Mouse (Mus musculus) stomach, postnatal 0 days (tissue): Measurements from ENCODE around the gene Ppard. TPM values are rescaled to one million over a fixed set of nuclear protein-coding genes. Genes with fewer than 3 reads are reported as not detected.

Source experiments
- ATAC-seq: fragments of 200-750 bp; cut with Nextera tagmentation; 2 replicates; pipeline ENCODE4 v1.8.0; 2017; ENCODE audit not compliant: low FRiP score, low TSS enrichment
- DNase-seq: peaks from one replicate; pipeline ENCODE4 v3.0.0-alpha.2; 2016; ENCODE audit warnings: low spot score
- H3K27ac ChIP-seq: fragments of 300-500 bp; sonication (generic); replicated peaks from 2 replicates; pipeline ENCODE4 v1.5.1; 2014; ENCODE audit warnings: mild to moderate bottlenecking, control low read depth
- H3K27me3 ChIP-seq: fragments of 300-500 bp; sonication (generic); 2 replicates; pipeline ENCODE4 v1.6.1; 2014; ENCODE audit warnings: low read length; ENCODE audit not compliant: control insufficient read depth, insufficient read depth
- H3K36me3 ChIP-seq: fragments of 300-500 bp; sonication (generic); 2 replicates; pipeline ENCODE4 v1.6.1; 2014; ENCODE audit warnings: low read length, mixed read lengths; ENCODE audit not compliant: control insufficient read depth, insufficient read depth
- H3K4me1 ChIP-seq: fragments of 300-500 bp; sonication (generic); replicated peaks from 2 replicates; pipeline ENCODE4 v1.6.1; 2014; ENCODE audit warnings: antibody characterized with exemption; ENCODE audit not compliant: control insufficient read depth, insufficient read depth
- H3K4me2 ChIP-seq: fragments of 300-500 bp; sonication (generic); replicated peaks from 2 replicates; pipeline ENCODE4 v1.6.1; 2014; ENCODE audit warnings: low read depth, mild to moderate bottlenecking, control low read depth, moderate library complexity
- H3K4me3 ChIP-seq: fragments of 300-500 bp; sonication (generic); 2 replicates; pipeline ENCODE4 v1.5.1; 2014; ENCODE audit warnings: low read depth, low read length, control low read depth
- H3K9ac ChIP-seq: fragments of 300-500 bp; sonication (generic); 2 replicates; pipeline ENCODE4 v1.6.1; 2014; ENCODE audit warnings: mild to moderate bottlenecking, low read length, control low read depth, mixed read lengths
- H3K9me3 ChIP-seq: fragments of 300-500 bp; sonication (generic); 2 replicates; pipeline ENCODE4 v1.6.1; 2016; ENCODE audit warnings: low read length; ENCODE audit not compliant: control insufficient read depth
- CTCF ChIP-seq: IDR thresholded peaks from 2 replicates; pipeline ENCODE4 v1.5.1; 2016; ENCODE audit warnings: antibody characterized with exemption, low read depth, mild to moderate bottlenecking, moderate library complexity
- EP300 ChIP-seq: optimal IDR thresholded peaks from 2 replicates; pipeline ENCODE3; 2016; ENCODE audit warnings: antibody characterized with exemption
- WGBS: fragments of 180-500 bp; shearing (Covaris S2); extraction: QIAGEN DNeasy Blood & Tissue Kit; methylation state at CpG from one replicate; pipeline ENCODE4 v1.1.7; 2014; 5-methylcytosine and 5-hydroxymethylcytosine counted together
- polyA plus RNA-seq: library from polyadenylated mRNA; unstranded; fragments of >200 nt; fragmentation: Nextera tagmentation; extraction: Ambion mirVana; gene quantifications from 2 replicates; pipeline ENCODE4 v1.2.1, GENCODE M21; 2015

The Ppard gene
- polyA plus RNA-seq, 1 experiment from 2014 or later: 3.4 TPM

DNA sequence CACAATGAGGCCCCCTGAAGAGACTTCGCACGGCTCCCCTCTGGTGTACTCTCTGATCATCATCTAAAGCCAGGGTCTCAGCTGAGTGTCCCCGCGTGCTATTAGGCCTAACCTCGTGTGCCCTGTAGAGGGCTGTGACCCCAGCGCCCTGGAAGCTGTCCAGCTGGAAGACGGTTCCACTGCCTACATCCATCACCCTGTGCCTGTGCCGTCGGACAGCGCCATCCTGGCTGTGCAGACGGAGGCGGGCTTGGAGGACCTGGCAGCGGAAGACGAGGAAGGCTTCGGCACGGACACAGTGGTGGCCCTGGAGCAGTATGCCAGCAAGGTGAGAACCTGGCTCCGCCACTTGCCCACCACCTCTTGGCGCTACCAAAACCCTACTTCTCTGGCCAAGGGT is 34.9 kb upstream of the Ppard start:
- DNase-seq (no peak), ATAC-seq (no peak)
- Histone ChIP-seq H3K4me2 (no peak overlapping the region), H3K4me1 (no peaks in the 10 kb centered on the region), H3K27me3 (no peaks in the 10 kb centered on the region), H3K4me3 (no peak overlapping the region), H3K27ac (no peak overlapping the region), H3K36me3 (peaks cover 23% of the 10 kb centered on the region; the same call in 1 of the 2 replicates), H3K9ac (no peak overlapping the region), H3K9me3 (no peaks in the 10 kb centered on the region)
- 69% methylated on average over 17 of the region's 18 CpGs for WGBS
- TF ChIP-seq CTCF: no peak
- TF ChIP-seq EP300: no peak

DNA sequence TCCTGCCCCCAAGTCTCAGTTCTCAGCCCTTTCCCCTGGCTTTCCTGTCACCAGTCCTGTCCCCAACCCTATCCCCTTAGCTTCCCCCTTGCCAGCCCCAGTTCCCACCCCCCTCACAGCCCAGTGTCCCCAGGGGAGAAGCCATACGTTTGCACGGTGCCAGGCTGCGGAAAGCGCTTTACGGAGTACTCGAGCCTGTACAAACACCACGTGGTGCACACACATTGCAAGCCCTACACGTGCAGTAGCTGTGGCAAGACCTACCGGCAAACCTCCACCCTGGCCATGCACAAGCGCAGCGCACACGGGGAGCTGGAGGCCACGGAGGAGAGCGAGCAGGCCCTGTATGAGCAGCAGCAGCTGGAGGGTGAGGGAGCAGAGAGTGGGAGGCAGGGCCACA is 30.5 kb upstream of the Ppard start:
- 66% methylated on average over 14 of the region's 14 CpGs for WGBS
- DNase-seq (no peak), ATAC-seq (peak; percentile 42)
- Histone ChIP-seq H3K9ac (no peak overlapping the region), H3K9me3 (no peaks in the 10 kb centered on the region), H3K4me1 (no peaks in the 10 kb centered on the region), H3K27ac (no peak overlapping the region), H3K27me3 (no peaks in the 10 kb centered on the region), H3K4me3 (no peak overlapping the region), H3K36me3 (peaks cover 14% of the 10 kb centered on the region; the same call in 1 of the 2 replicates), H3K4me2 (no peak overlapping the region)
- TF ChIP-seq CTCF: no peak
- TF ChIP-seq EP300: no peak

DNA sequence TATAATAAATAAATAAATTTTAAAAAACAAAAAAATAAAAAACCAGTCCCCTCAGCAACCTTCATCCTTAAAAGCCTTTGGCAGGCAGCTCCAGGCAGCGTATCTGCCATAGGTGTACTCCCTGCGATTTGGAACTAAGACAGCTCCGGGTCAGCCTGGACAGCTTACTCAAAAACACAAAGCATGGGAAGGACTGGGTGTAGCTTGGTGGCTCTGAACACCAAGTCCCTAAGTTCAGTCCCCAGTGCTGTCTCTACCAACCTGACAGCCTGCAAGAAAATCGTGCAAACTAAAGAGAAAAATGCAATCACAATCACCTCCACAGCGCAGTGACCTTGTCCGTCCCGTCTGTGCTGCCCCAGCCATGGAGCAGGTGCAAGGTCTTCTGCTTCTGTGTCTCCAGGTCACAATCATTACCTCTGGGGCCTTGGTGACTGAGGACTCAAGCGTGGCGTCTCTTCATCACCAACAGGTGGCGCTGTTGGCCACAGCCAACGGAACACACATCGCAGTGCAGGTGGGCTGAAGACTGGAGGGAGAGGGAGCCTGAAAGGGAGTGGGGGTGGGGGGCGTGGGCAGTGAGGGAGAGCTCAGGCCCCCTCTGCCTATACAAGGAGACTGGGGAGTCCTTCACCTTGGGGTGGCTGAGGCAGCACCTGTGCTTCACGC is 28.3 kb upstream of the Ppard start:
- H3K27ac ChIP-seq: no peak overlapping the region
- peaks cover 14% of the 10 kb centered on the region; the same call in 1 of the 2 replicates for H3K36me3 ChIP-seq
- H3K4me1 ChIP-seq: peaks cover 2% of the 10 kb centered on the region; the same call in 1 of the 2 replicates
- H3K9me3 ChIP-seq: no peaks in the 10 kb centered on the region
- no peak overlapping the region for H3K9ac ChIP-seq
- no peak overlapping the region for H3K4me2 ChIP-seq
- TF ChIP-seq CTCF (peak; percentile 91), EP300 (no peak)
- ATAC-seq (no peak), DNase-seq (peak; percentile 57)
- no peaks in the 10 kb centered on the region for H3K27me3 ChIP-seq
- H3K4me3 ChIP-seq: no peak overlapping the region
- 41% methylated on average over 14 of the region's 14 CpGs for WGBS

DNA sequence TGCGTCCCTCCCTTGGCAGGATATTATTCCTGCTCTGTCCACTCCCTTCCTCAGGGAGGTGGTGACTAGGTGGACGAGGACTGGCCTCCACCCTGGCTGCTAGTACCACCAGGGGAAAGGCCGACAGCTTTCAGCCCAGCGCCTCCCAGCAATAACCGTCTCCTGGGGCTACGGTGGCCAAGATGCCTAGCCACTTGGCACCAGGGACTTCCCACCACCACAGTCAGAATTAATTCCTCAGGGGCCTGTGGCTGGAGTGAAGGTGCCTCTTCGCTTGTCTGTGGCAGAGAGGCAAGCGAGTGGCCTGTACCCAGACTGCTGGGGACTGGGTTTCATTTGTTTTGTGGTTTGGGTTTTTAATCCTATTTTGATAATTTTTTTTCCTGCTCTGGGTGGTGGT is 27.1 kb upstream of the Ppard start:
- no peaks in the 10 kb centered on the region for H3K27me3 ChIP-seq
- H3K9ac ChIP-seq: no peak overlapping the region
- TF ChIP-seq EP300 (no peak), CTCF (no peak)
- DNase-seq (no peak), ATAC-seq (no peak)
- no peaks in the 10 kb centered on the region for H3K9me3 ChIP-seq
- H3K4me2 ChIP-seq: no peak overlapping the region
- no peak overlapping the region for H3K27ac ChIP-seq
- peaks cover 12% of the 10 kb centered on the region; the same call in 1 of the 2 replicates for H3K36me3 ChIP-seq
- peaks cover 2% of the 10 kb centered on the region; the same call in 1 of the 2 replicates for H3K4me1 ChIP-seq
- no peak overlapping the region for H3K4me3 ChIP-seq
- WGBS: 91% methylated on average over 8 of the region's 8 CpGs

DNA sequence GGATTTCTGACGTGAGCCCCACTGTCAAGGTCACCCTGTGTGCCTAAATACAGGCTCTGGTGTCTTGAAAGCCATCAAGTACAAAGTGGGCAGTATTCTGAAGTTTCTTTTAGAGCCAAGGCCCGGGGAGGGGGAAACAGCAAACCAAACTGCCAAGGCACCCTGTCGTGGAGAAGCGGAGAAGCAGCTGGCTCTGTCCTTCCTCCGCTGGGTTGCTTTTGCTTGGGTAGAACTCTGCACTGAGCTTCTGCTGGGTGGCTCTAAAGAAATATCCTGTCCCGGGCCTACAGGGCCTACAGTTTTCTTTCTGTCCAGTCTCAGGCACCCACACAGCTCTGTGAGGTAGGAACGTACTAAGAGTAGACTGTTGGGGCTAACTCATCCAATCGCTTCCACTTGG is 25.4 kb upstream of the Ppard start:
- DNase-seq: no peak
- H3K27ac ChIP-seq: peak overlapping the region; percentile 88
- peaks cover 2% of the 10 kb centered on the region; the same call in 1 of the 2 replicates for H3K4me1 ChIP-seq
- H3K9me3 ChIP-seq: no peaks in the 10 kb centered on the region
- ATAC-seq: no peak
- no peak overlapping the region for H3K4me3 ChIP-seq
- peak overlapping the region; percentile 74 for H3K9ac ChIP-seq
- 68% methylated on average over 8 of the region's 8 CpGs for WGBS
- no peak overlapping the region for H3K4me2 ChIP-seq
- H3K27me3 ChIP-seq: no peaks in the 10 kb centered on the region
- TF ChIP-seq CTCF (no peak), EP300 (no peak)
- 0 out of 2 replicates have a peak, but pooled peaks cover 2% of the 10 kb centered on the region for H3K36me3 ChIP-seq

DNA sequence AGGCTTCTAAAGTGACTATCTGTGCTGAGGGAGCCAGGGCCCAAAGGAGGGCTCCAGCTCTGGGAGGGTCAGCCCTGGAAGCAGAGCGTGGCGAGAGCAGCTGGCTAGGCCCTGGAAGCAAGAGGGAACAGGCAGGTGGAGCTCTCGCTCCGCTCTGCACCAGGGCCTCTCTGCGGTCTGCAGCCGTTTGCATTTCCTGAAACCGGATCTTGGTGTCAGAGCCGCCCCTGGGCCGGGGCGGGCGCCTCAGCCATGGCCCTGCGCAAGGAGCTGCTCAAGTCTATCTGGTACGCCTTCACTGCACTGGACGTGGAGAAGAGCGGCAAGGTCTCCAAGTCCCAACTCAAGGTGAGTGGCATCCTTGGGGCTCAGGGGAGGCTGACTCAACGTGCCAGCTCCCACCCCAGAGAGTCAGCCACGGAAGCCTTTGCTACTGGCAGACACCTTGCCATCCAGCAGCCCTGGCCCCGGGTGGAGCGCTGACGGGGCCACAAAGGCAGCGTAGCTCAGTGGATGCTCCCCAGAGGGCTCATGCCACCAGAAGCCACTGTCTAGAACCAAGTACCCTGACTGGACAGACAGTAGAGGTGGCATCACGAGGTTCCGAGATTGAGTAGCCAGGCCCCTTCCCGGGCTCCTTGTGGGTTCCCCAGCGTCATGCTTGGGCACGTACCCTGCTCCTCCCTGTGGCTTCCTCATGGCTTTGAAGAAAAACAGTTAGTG is 24.7 kb upstream of the Ppard start, which contains the start of gene Def6:
Def6 (plus strand) TSS at position 188 of the 723 bp plus-strand sequence.
- peak within 1 kb of the TSS; percentile 74 for H3K9ac ChIP-seq
- no peaks in the 10 kb centered on the region for H3K9me3 ChIP-seq
- ATAC-seq (peak; percentile 87), DNase-seq (peak; percentile 86)
- WGBS: 15% methylated on average over 26 of the region's 26 CpGs
- peak within 1 kb of the TSS; percentile 64 for H3K4me2 ChIP-seq
- peak within 1 kb of the TSS; percentile 44 for H3K4me3 ChIP-seq
- peaks cover 2% of the 10 kb centered on the region; the same call in 1 of the 2 replicates for H3K4me1 ChIP-seq
- H3K27me3 ChIP-seq: no peaks in the 10 kb centered on the region
- H3K27ac ChIP-seq: peak within 1 kb of the TSS; percentile 88
- peak; percentile 85 for TF ChIP-seq CTCF
- no peak for TF ChIP-seq EP300
- no peaks in the 10 kb centered on the region for H3K36me3 ChIP-seq
